Mouse (Mus musculus) thymus, postnatal 4 days (tissue): ENCODE results near the gene Pax5.

Experiments
- DNase-seq: peaks from one replicate; pipeline ENCODE4 v3.0.0; 2021

Gene Pax5

DNA sequence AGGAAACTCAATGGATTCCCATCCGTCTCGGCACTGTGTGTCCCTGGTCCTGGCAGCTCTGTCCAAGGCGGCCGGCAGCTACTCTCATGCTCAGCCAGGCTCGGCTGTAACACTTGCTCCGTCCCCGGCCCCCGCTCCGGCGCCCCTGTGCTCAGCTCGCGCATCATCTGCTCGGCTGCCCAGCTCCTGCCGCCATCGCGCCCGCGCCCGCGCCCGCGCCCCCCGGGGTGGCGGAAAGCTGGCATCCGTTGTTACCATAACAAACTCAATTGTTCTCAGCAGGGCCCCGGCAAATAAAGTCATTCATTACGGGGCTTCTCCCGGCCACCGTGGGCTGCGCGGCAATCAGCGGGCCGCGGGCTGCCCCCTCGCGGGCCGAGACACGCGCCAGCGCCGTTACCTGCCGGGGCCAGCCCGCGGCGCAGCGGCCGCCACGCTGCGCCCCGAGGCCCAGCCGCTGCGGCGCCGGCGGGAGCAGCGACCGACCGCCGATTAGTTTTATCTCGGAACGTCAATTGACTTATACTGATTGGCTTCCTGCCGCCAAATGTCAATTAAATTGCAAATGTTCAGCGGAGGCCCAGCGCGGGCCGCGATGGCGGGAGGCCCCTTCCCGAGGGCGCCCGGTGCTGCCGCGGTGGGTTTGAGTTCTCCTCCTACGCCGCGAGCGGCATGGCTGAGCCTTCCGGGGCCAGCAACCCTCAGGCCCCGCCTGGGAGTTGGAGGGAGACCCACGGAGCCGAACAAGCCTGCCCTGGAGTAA lies 46.1 kb downstream of the Pax5 start:
- peak; percentile 32 for DNase-seq

DNA sequence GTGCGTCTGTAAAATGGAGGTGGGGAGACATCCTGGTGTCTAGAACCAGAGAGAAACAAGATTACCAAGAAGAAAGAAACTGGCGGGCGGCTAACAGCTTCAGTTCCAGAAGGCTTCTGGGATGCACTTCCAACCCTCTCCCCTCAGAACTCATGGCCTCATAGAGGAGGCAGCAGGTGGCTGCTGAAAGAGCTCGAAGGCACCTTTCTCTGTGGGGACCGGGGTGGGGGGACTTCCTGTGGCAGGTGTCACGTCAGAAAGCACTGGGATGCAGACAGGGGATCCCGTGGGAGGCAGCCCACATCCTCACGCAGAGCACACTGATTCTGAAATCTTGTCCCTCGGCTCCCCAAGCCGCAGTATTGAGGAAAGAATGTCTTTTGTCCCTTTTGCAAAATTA lies 46.8 kb downstream of the Pax5 start:
- DNase-seq = no peak

DNA sequence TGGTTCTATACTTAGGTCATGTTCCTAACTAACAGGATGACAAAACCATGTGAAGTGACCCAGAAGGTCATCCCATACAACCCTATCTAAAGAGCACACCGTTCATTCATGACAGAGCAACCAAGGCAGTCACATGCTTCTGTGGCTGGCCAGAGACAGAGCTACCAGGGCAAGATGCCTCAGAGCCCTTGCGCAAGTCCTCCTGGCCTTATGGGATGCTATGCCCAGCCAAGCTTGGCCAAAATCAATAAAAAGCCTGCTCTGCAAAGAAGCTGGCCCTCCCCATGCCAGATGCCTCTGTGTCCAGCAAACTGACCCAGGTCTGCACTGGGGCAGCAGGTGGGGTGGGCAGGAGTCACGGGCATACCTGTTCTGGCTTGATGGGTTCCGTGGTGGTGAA lies 65.1 kb downstream of the Pax5 start:
- DNase-seq = no peak

GRCm38 (mm10) chr4:44641831-44642587 lies 68.3 kb downstream of the Pax5 start:
- DNase-seq = no peak

DNA sequence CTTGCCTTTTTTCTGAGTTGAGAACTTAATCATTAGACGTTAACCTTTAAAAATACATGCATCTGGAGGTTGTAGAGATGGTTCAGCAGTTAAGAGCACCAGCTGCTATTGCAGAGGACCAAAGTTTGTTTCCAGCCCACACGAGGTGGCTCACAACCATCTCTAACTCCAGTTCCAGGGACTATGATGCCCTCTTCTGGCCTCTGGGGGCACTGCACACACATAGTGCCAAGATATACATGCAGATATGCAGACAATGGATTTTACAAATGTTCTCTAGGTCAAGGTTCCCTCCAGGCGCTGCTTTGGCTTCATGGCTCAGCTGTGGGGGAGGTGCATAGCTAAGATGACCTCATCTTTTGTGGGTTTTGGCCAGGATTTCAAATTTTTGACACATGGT lies 74.7 kb downstream of the Pax5 start:
- peak; percentile 13 for DNase-seq

GRCm38 (mm10) chr4:44633694-44634524 lies 76.4 kb downstream of the Pax5 start:
- no peak for DNase-seq

DNA sequence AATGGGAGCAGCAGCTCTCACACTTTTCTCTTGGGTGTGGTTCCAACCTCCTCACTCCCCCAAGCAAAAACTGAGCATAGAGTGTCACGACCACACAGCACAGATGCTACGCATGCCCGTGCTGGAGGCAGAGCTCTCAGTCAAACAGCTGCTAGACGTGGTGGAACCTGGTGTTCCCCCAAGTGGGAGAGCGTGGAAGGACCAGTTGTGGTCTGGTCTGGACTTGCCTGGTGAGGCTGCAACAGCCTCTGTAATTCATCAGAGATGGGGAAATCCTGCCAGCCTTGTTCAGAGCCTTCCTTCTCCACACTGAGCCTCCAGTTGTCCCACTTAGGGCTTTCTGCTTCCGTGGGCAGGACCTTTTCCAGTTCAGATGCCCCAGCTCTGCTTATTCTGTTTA lies 80.2 kb downstream of the Pax5 start:
- no peak for DNase-seq

DNA sequence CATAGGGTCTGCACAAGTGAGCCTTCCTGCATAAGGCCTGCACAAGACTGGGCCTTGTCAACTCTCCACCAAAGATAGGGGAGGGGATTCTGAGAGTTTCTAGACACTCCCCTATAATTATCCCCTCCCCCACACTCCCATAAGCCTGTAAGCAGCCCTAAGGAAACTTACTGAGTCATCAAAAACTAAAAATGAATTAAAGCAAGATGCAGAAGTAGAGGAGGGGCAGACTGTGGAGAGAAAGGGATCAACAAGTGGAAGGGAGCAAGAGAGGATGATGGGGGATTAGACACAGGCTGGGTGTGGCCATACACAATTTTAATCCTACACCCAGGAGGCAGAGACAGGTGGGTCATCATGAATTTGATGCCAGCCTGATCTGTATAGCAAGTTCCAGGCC lies 82.4 kb downstream of the Pax5 start:
- no peak for DNase-seq

GRCm38 (mm10) chr4:44625108-44625424 lies 85.2 kb downstream of the Pax5 start:
- no peak for DNase-seq

- no peak for DNase-seq
Measured at GRCm38 (mm10) chr4:44624232-44625107, 85.8 kb downstream of the Pax5 start.

DNA sequence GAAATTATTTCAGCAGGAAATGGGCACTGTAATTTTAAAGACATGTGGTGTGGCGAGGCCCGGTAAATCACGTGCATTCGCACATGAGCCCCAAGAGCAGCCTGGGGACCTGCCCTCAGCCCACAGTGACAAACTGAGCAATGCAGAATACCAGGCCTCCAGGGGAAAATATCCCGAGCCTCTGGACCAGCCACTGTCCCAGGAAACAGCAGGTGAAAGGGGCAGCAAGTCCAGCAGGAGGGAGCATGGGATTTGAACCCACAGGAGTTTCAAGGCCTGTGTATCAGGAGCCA lies 86.9 kb downstream of the Pax5 start:
- no peak for DNase-seq

DNA sequence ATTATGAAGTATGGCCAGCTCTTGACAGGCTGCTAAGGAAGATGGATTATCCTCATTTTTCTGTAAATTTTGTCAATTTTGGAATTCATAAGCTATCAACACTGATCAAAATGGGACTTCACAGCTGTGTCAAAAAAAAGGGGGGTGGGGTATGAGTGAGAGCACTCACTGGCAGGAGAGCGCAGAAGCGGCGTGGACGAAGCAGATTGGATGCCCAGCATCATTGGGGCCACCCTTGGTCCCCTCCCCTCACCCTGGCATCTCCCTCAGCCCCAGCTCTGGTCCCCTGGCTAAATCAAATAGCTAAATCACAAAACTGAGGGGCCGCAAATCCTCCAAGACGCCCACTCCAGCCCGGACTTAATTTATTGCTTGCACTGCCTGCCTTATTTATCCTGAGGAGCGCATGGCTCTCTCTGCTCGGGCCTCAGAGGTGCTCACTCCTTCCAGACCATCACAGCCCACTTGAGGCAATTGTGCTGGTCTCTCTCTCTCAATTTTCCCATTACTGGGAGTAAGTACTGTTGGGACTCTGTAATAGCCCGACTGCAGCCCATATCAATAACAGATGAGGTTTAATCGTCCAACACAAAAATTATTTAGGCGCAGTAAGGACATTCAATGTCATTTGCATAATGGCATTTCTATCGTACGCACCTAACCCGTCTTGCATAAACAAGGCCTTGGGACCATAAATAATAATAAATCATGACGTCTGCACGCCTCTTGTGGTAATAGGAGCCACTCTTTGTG lies 87.4 kb downstream of the Pax5 start:
- DNase-seq = no peak

DNA sequence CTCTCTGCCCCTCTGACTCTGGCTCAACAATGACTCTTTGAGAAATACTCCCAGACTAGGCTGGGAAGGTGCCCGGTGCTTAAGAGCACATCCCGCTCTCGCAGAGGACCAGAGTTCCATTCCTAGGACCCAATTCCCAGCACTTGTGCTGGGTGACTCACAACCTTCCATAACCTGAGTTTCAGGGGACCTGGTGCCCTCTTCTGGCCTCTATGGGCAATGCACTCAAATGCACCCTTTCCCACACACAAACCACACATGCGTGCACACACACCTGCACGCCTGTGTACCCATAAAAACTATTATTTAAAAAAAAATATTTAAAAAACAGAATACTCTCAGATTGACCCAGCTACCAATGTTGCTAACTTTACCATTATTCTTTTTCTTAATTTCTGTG lies 90.0 kb downstream of the Pax5 start:
- DNase-seq = no peak

- DNase-seq = no peak
Measured at GRCm38 (mm10) chr4:44614066-44614667, 96.1 kb downstream of the Pax5 start.

DNA sequence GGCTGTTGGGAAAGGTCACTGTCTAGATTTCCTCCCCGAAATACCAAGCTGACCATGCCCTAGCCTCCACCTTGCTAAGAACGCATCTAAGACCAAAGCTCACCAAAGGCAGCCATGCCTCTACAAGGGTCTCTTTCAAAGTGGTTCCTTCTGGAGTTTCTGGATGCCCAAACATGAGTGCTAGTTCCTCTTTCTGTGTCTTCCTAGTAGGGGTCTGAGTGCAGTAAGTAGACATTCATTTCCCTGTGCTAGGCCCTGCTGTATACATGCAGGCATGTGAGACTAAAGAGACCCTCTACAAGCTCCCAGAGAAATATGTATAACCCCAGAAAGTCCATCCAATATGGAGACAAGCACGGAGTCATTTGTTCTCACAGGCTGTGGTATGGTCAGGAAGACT lies 97.9 kb downstream of the Pax5 start:
- no peak for DNase-seq

- DNase-seq = no peak
Measured at GRCm38 (mm10) chr4:44605453-44605852, 104.8 kb downstream of the Pax5 start.

GRCm38 (mm10) chr4:44602257-44602801 lies 108.0 kb downstream of the Pax5 start:
- no peak for DNase-seq

- DNase-seq = no peak
Measured at GRCm38 (mm10) chr4:44601370-44601769, 108.9 kb downstream of the Pax5 start.

- DNase-seq = no peak
Measured at GRCm38 (mm10) chr4:44600875-44601274, 109.4 kb downstream of the Pax5 start.

DNA sequence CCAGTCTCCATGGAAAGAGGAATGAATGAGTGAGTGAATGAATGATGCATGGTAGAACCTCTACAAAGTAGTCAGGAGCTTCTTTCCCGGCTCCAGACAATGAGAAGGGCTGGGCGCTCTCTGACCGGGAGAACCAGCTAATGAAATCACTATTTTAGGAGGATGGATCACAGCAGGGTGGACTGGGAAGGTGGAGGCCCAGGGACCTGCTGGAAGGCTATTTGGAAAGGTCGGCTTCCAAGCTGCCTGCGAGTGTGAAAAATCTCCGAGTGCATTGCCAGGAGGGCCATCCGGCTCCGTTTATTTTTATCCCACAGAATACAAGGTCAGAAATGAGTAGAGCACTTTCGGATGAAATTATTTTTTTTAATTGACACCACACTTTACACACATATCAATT lies 112.3 kb downstream of the Pax5 start:
- no peak for DNase-seq

DNA sequence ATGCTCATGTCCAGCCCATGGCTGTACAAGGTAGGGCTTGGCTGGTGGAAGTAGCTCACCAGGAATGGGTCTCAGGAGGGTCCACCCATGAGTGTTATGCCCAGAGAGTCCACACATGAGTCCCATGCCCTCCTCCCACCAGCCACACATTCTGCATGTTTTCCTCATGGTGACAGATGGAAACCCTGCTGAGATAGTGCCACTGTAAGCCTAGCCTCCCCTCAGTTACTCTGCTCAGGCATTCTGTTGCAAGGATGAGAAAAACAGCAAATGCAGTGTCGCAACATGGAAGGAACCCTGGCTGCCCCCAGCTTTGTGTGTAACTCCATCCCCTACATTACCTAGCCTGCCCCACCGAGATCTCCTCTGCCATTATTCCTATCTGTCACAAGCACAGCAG lies 117.2 kb downstream of the Pax5 start:
- no peak for DNase-seq

- no peak for DNase-seq
Measured at GRCm38 (mm10) chr4:44582687-44583086, 127.6 kb downstream of the Pax5 start.
